Mouse (Mus musculus): ENCODE measurements around the gene Rbm47. TPM values are rescaled to one million over a fixed set of nuclear protein-coding genes. Genes with fewer than 3 reads are reported as not detected.

Gene Rbm47
- polyA plus RNA-seq, 1 experiment from 2014 or later = 1.9 TPM

DNA sequence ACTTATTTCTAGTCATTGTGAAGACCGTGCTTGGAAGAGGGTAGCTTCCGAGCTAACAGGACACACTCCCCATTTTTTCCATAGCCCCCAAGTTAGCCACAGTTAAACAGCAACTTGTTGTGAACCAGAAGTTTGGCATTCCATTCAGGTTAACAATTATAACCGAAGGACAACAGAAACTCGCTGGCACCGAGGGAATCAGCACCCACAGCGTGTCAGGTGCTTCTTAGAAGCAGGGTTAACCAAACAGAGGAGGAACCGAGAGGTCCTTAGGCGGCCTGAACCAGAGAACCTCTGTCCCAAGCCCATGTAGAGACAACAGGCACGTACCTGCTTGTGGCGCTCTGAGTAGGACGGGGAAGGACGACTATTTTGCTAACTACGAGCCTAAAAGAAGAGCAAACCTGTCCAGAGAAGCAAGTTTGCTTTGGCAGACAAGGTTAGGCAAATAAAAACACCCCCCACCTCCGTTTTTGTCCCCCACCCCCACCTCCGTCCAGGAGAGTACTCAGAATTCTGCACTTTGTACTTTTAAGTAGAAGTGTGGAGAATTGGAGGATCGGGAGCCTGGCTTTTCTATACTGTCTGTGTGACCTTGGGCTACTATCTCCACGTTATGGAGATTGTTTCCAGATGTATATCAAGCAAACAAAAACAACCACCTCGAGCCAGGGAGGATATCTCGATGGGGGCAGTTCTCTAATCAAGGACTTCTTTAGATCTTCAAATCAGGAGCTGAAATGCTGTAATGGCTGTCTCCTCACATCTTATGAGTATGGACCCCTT lies 91.3 kb downstream of the Rbm47 start:
- H3K27ac ChIP-seq (ENCODE audit: low read length) = no peak overlapping the region
- H3K9me3 ChIP-seq (replicated peaks; ENCODE audit: control insufficient read depth, low read length, poor library complexity, severe bottlenecking) = no peaks in the 10 kb centered on the region
- H3K4me2 ChIP-seq (ENCODE audit: low read length) = no peak overlapping the region
- no peak for ATAC-seq
- WGBS = 84% methylated on average over 19 of the region's 19 CpGs
- no peak overlapping the region for H3K4me3 ChIP-seq (ENCODE audit: low read depth, low read length)
- no peaks in the 10 kb centered on the region for H3K4me1 ChIP-seq (ENCODE audit: control insufficient read depth, insufficient read depth, low read length)
- no peak overlapping the region for H3K9ac ChIP-seq (ENCODE audit: low read depth, low read length)
- H3K36me3 ChIP-seq (ENCODE audit: control insufficient read depth, insufficient read depth, low read length) = no peaks in the 10 kb centered on the region
- no peaks in the 10 kb centered on the region for H3K27me3 ChIP-seq (ENCODE audit: control insufficient read depth, insufficient read depth, low read depth, low read length)

DNA sequence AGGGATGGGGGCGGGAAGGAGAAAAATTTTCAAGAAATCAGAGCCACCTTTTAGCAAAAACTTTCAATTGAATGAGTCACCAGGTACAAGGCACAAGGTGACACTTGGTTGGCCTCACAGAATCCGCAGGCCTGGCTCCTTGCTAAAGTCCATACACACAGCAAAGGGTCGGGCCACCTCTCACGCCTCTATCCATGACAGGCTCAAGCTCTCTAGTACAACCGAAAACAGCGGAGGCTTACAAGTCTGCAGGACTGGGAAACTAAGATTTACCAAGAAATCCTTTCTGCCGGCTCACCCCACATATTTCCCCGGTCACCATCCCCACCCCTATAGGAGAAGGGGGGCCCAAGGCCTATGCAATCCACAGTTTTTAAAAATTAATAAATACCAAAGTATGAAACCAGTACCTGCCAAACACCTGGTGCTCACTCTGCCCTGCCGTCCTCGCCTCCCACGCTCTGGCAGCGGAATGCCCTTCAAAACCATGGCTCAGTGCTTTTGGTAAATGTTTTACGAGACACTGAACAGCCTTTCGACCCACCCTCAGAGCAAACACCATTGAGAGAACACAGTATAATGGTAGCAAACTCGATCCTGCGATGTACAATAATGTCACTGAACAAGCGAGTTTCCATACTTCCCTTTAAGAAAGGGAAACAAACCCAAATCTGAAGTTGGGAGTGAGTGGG lies 92.2 kb downstream of the Rbm47 start:
- no peaks in the 10 kb centered on the region for H3K36me3 ChIP-seq (ENCODE audit: control insufficient read depth, insufficient read depth, low read length)
- no peak overlapping the region for H3K9ac ChIP-seq (ENCODE audit: low read depth, low read length)
- no peak overlapping the region for H3K27ac ChIP-seq (ENCODE audit: low read length)
- H3K4me1 ChIP-seq (ENCODE audit: control insufficient read depth, insufficient read depth, low read length) = no peaks in the 10 kb centered on the region
- WGBS = 90% methylated on average over 17 of the region's 17 CpGs
- no peak for ATAC-seq
- no peak overlapping the region for H3K4me3 ChIP-seq (ENCODE audit: low read depth, low read length)
- no peak overlapping the region for H3K4me2 ChIP-seq (ENCODE audit: low read length)
- H3K9me3 ChIP-seq (replicated peaks; ENCODE audit: control insufficient read depth, low read length, poor library complexity, severe bottlenecking) = no peaks in the 10 kb centered on the region
- no peaks in the 10 kb centered on the region for H3K27me3 ChIP-seq (ENCODE audit: control insufficient read depth, insufficient read depth, low read depth, low read length)

- Histone ChIP-seq H3K9ac (ENCODE audit: low read depth, low read length) (no peak overlapping the region), H3K4me3 (ENCODE audit: low read depth, low read length) (no peak overlapping the region), H3K27ac (ENCODE audit: low read length) (no peak overlapping the region), H3K4me1 (ENCODE audit: control insufficient read depth, insufficient read depth, low read length) (no peaks in the 10 kb centered on the region), H3K27me3 (ENCODE audit: control insufficient read depth, insufficient read depth, low read depth, low read length) (no peaks in the 10 kb centered on the region), H3K36me3 (ENCODE audit: control insufficient read depth, insufficient read depth, low read length) (no peaks in the 10 kb centered on the region), H3K9me3 (replicated peaks; ENCODE audit: control insufficient read depth, low read length, poor library complexity, severe bottlenecking) (no peaks in the 10 kb centered on the region), H3K4me2 (ENCODE audit: low read length) (no peak overlapping the region)
- 90% methylated on average over 9 of the region's 9 CpGs for WGBS
- no peak for ATAC-seq
These were observed 93.3 kb downstream of the Rbm47 start for GRCm38 (mm10) chr5:66079358-66080179.

GRCm38 (mm10) chr5:66078491-66079012 lies 94.4 kb downstream of the Rbm47 start:
- H3K9ac ChIP-seq (ENCODE audit: low read depth, low read length) = no peak overlapping the region
- no peaks in the 10 kb centered on the region for H3K27me3 ChIP-seq (ENCODE audit: control insufficient read depth, insufficient read depth, low read depth, low read length)
- no peaks in the 10 kb centered on the region for H3K4me1 ChIP-seq (ENCODE audit: control insufficient read depth, insufficient read depth, low read length)
- no peaks in the 10 kb centered on the region for H3K9me3 ChIP-seq (replicated peaks; ENCODE audit: control insufficient read depth, low read length, poor library complexity, severe bottlenecking)
- H3K36me3 ChIP-seq (ENCODE audit: control insufficient read depth, insufficient read depth, low read length) = no peaks in the 10 kb centered on the region
- WGBS = 94% methylated on average over 7 of the region's 7 CpGs
- no peak overlapping the region for H3K4me2 ChIP-seq (ENCODE audit: low read length)
- H3K4me3 ChIP-seq (ENCODE audit: low read depth, low read length) = no peak overlapping the region
- ATAC-seq = no peak
- H3K27ac ChIP-seq (ENCODE audit: low read length) = no peak overlapping the region

DNA sequence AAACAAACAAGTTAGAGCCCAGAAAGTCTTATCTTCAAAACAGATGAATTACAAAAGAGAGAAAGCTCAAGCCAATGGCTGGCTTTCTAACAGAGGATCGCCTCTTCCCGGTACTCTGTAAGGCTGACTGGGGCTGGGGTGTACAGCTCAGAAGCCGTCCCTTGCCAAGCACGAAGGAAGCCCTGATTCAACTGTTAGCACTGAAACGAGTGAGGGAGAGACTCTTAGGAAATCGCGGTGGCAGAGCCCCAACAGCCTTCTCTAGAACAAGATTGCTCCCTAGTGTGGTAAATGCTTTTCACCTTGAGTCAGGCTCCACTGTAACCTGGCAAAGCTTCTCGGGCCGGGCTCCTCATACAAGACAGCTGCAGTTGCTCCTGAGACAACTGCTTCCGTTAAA lies 95.5 kb downstream of the Rbm47 start:
- no peaks in the 10 kb centered on the region for H3K4me1 ChIP-seq (ENCODE audit: control insufficient read depth, insufficient read depth, low read length)
- no peak for ATAC-seq
- no peak overlapping the region for H3K27ac ChIP-seq (ENCODE audit: low read length)
- no peaks in the 10 kb centered on the region for H3K36me3 ChIP-seq (ENCODE audit: control insufficient read depth, insufficient read depth, low read length)
- H3K27me3 ChIP-seq (ENCODE audit: control insufficient read depth, insufficient read depth, low read depth, low read length) = no peaks in the 10 kb centered on the region
- H3K9me3 ChIP-seq (replicated peaks; ENCODE audit: control insufficient read depth, low read length, poor library complexity, severe bottlenecking) = no peaks in the 10 kb centered on the region
- H3K4me2 ChIP-seq (ENCODE audit: low read length) = no peak overlapping the region
- H3K9ac ChIP-seq (ENCODE audit: low read depth, low read length) = no peak overlapping the region
- no peak overlapping the region for H3K4me3 ChIP-seq (ENCODE audit: low read depth, low read length)
- 42% methylated on average over 10 of the region's 10 CpGs for WGBS

GRCm38 (mm10) chr5:66076685-66077301 lies 96.1 kb downstream of the Rbm47 start:
- Histone ChIP-seq H3K27ac (ENCODE audit: low read length) (no peak overlapping the region), H3K36me3 (ENCODE audit: control insufficient read depth, insufficient read depth, low read length) (no peaks in the 10 kb centered on the region), H3K4me2 (ENCODE audit: low read length) (no peak overlapping the region), H3K27me3 (ENCODE audit: control insufficient read depth, insufficient read depth, low read depth, low read length) (no peaks in the 10 kb centered on the region), H3K4me1 (ENCODE audit: control insufficient read depth, insufficient read depth, low read length) (no peaks in the 10 kb centered on the region), H3K9me3 (replicated peaks; ENCODE audit: control insufficient read depth, low read length, poor library complexity, severe bottlenecking) (no peaks in the 10 kb centered on the region), H3K4me3 (ENCODE audit: low read depth, low read length) (no peak overlapping the region), H3K9ac (ENCODE audit: low read depth, low read length) (no peak overlapping the region)
- 74% methylated on average over 12 of the region's 12 CpGs for WGBS
- ATAC-seq = no peak

GRCm38 (mm10) chr5:66075906-66076305 lies 97.0 kb downstream of the Rbm47 start:
- no peak overlapping the region for H3K4me3 ChIP-seq (ENCODE audit: low read depth, low read length)
- no peaks in the 10 kb centered on the region for H3K27me3 ChIP-seq (ENCODE audit: control insufficient read depth, insufficient read depth, low read depth, low read length)
- no peaks in the 10 kb centered on the region for H3K36me3 ChIP-seq (ENCODE audit: control insufficient read depth, insufficient read depth, low read length)
- H3K27ac ChIP-seq (ENCODE audit: low read length) = no peak overlapping the region
- no peaks in the 10 kb centered on the region for H3K9me3 ChIP-seq (replicated peaks; ENCODE audit: control insufficient read depth, low read length, poor library complexity, severe bottlenecking)
- H3K9ac ChIP-seq (ENCODE audit: low read depth, low read length) = no peak overlapping the region
- no peak for ATAC-seq
- WGBS = 94% methylated on average over 12 of the region's 12 CpGs
- no peak overlapping the region for H3K4me2 ChIP-seq (ENCODE audit: low read length)
- no peaks in the 10 kb centered on the region for H3K4me1 ChIP-seq (ENCODE audit: control insufficient read depth, insufficient read depth, low read length)

- no peak for ATAC-seq
- Histone ChIP-seq H3K36me3 (ENCODE audit: control insufficient read depth, insufficient read depth, low read length) (no peaks in the 10 kb centered on the region), H3K9ac (ENCODE audit: low read depth, low read length) (no peak overlapping the region), H3K4me2 (ENCODE audit: low read length) (no peak overlapping the region), H3K27ac (ENCODE audit: low read length) (no peak overlapping the region), H3K9me3 (replicated peaks; ENCODE audit: control insufficient read depth, low read length, poor library complexity, severe bottlenecking) (no peaks in the 10 kb centered on the region), H3K27me3 (ENCODE audit: control insufficient read depth, insufficient read depth, low read depth, low read length) (no peaks in the 10 kb centered on the region), H3K4me3 (ENCODE audit: low read depth, low read length) (no peak overlapping the region), H3K4me1 (ENCODE audit: control insufficient read depth, insufficient read depth, low read length) (no peaks in the 10 kb centered on the region)
- WGBS = 91% methylated on average over 9 of the region's 9 CpGs
These were observed 97.9 kb downstream of the Rbm47 start for GRCm38 (mm10) chr5:66075032-66075488.
